Mouse (Mus musculus) intestine, embryonic 14.5 days (tissue): ENCODE measurements around the gene Chst12. TPM values are rescaled to one million over a fixed set of nuclear protein-coding genes. Genes with fewer than 3 reads are reported as not detected.

Experiments used
- ATAC-seq: fragments of 200-750 bp; cut with Nextera tagmentation; replicated peaks from 2 replicates; pipeline ENCODE4 v1.8.0; 2017; ENCODE audit warnings: low read depth, moderate number of reproducible peaks, moderate TSS enrichment, moderate library complexity; ENCODE audit not compliant: low FRiP score, low TSS enrichment
- DNase-seq: peaks from one replicate; pipeline ENCODE4 v3.0.0-alpha.2; 2018; ENCODE audit warnings: low spot score
- H3K27ac ChIP-seq: fragments of 300-500 bp; sonication (generic); 2 replicates; pipeline ENCODE4 v1.5.1; 2014; ENCODE audit warnings: low read depth, mild to moderate bottlenecking, control low read depth
- H3K27me3 ChIP-seq: fragments of 300-500 bp; sonication (generic); replicated peaks from 2 replicates; pipeline ENCODE4 v1.6.1; 2014; ENCODE audit warnings: low read length, control low read depth; ENCODE audit not compliant: control insufficient read depth, insufficient read depth
- H3K36me3 ChIP-seq: fragments of 300-500 bp; sonication (generic); 2 replicates; pipeline ENCODE4 v1.6.1; 2014; ENCODE audit warnings: low read length, control low read depth; ENCODE audit not compliant: control insufficient read depth, insufficient read depth
- H3K4me1 ChIP-seq: fragments of 300-500 bp; sonication (generic); replicated peaks from 2 replicates; pipeline ENCODE4 v1.6.1; 2014; ENCODE audit warnings: low read length, control low read depth, mixed read lengths; ENCODE audit not compliant: control insufficient read depth, insufficient read depth
- H3K4me2 ChIP-seq: fragments of 300-500 bp; sonication (generic); 2 replicates; pipeline ENCODE4 v1.6.1; 2014; ENCODE audit warnings: low read length
- H3K4me3 ChIP-seq: fragments of 300-500 bp; sonication (generic); 2 replicates; pipeline ENCODE4 v1.5.1; 2014; ENCODE audit warnings: low read depth, low read length, control low read depth, mixed read lengths
- H3K9ac ChIP-seq: fragments of 300-500 bp; sonication (generic); 2 replicates; pipeline ENCODE4 v1.6.1; 2014; ENCODE audit warnings: mild to moderate bottlenecking, low read length
- H3K9me3 ChIP-seq: fragments of 300-500 bp; sonication (generic); 2 replicates; pipeline ENCODE4 v1.6.1; 2016; ENCODE audit warnings: low read length, control low read depth; ENCODE audit not compliant: control insufficient read depth
- WGBS: fragments of 180-500 bp; shearing (Covaris S2); extraction: QIAGEN DNeasy Blood & Tissue Kit; methylation state at CpG from one replicate; pipeline ENCODE4 v1.1.7; 2014; 5-methylcytosine and 5-hydroxymethylcytosine counted together
- polyA plus RNA-seq: library from polyadenylated mRNA; unstranded; fragments of >200 nt; fragmentation: Nextera tagmentation; extraction: Ambion mirVana; gene quantifications from 2 replicates; pipeline ENCODE4 v1.2.1, GENCODE M21; 2014

Gene Chst12
- polyA plus RNA-seq, 1 experiment from 2014 or later: 20.7 TPM

GRCm38 (mm10) chr5:140540106-140540505, 34.8 kb downstream of the Chst12 start:
- H3K36me3 ChIP-seq: no peaks in the 10 kb centered on the region
- no peak overlapping the region for H3K27ac ChIP-seq
- peak; percentile 59; the same call in 1 of the 2 replicates for ATAC-seq
- H3K27me3 ChIP-seq: no peaks in the 10 kb centered on the region
- H3K9ac ChIP-seq: no peak overlapping the region
- H3K9me3 ChIP-seq: no peaks in the 10 kb centered on the region
- H3K4me1 ChIP-seq: no peaks in the 10 kb centered on the region
- H3K4me2 ChIP-seq: no peak overlapping the region
- DNase-seq: peak; percentile 95
- H3K4me3 ChIP-seq: no peak overlapping the region
- 14% methylated on average over 8 of the region's 8 CpGs for WGBS

GRCm38 (mm10) chr5:140542811-140543575, 37.6 kb downstream of the Chst12 start:
- no peak overlapping the region for H3K4me2 ChIP-seq
- H3K36me3 ChIP-seq: no peaks in the 10 kb centered on the region
- H3K4me1 ChIP-seq: no peaks in the 10 kb centered on the region
- no peaks in the 10 kb centered on the region for H3K9me3 ChIP-seq
- no peak overlapping the region for H3K9ac ChIP-seq
- ATAC-seq (no peak), DNase-seq (no peak)
- H3K27ac ChIP-seq: no peak overlapping the region
- WGBS: 77% methylated on average over 9 of the region's 9 CpGs
- H3K27me3 ChIP-seq: no peaks in the 10 kb centered on the region
- no peak overlapping the region for H3K4me3 ChIP-seq

GRCm38 (mm10) chr5:140545651-140546050, 40.3 kb downstream of the Chst12 start:
- WGBS: 50% methylated on average over 6 of the region's 6 CpGs
- no peak for DNase-seq

DNA sequence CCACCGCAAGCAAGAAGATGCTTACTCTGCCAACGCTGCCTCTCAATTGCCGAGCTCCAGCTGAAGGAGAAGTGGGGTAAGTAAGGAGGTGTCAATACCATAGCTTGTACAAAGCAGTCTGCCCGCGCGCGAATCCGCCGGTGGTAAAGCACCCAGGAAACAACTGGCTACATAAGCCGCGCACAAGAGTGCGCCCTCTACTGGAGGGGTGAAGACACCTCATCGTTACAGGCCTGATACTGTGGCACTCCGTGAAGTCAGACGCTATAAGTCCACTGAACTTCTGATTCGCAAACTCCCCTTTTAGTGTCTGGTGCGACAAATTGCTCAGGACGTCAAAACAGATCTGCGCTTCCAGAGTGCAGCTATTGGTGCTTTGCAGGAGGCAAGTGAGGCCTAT, 41.0 kb downstream of the Chst12 start:
- ATAC-seq (no peak), DNase-seq (no peak)
- Histone ChIP-seq H3K27ac (no peak overlapping the region), H3K9ac (no peak overlapping the region), H3K4me3 (no peak overlapping the region), H3K27me3 (no peaks in the 10 kb centered on the region), H3K4me2 (no peak overlapping the region), H3K9me3 (no peaks in the 10 kb centered on the region), H3K36me3 (no peaks in the 10 kb centered on the region), H3K4me1 (0 out of 2 replicates have a peak, but pooled peaks cover 3% of the 10 kb centered on the region)
- 83% methylated on average over 19 of the region's 19 CpGs for WGBS

More at GRCm38 (mm10) chr5:140545651-140546050, 40.3 kb downstream of the Chst12 start:
- H3K4me3 ChIP-seq: no peak overlapping the region
- H3K9me3 ChIP-seq: no peaks in the 10 kb centered on the region
- H3K4me1 ChIP-seq: 0 out of 2 replicates have a peak, but pooled peaks cover 3% of the 10 kb centered on the region
- H3K36me3 ChIP-seq: no peaks in the 10 kb centered on the region
- no peak overlapping the region for H3K9ac ChIP-seq
- no peak for ATAC-seq
- H3K27me3 ChIP-seq: no peaks in the 10 kb centered on the region
- no peak overlapping the region for H3K27ac ChIP-seq
- no peak overlapping the region for H3K4me2 ChIP-seq

DNA sequence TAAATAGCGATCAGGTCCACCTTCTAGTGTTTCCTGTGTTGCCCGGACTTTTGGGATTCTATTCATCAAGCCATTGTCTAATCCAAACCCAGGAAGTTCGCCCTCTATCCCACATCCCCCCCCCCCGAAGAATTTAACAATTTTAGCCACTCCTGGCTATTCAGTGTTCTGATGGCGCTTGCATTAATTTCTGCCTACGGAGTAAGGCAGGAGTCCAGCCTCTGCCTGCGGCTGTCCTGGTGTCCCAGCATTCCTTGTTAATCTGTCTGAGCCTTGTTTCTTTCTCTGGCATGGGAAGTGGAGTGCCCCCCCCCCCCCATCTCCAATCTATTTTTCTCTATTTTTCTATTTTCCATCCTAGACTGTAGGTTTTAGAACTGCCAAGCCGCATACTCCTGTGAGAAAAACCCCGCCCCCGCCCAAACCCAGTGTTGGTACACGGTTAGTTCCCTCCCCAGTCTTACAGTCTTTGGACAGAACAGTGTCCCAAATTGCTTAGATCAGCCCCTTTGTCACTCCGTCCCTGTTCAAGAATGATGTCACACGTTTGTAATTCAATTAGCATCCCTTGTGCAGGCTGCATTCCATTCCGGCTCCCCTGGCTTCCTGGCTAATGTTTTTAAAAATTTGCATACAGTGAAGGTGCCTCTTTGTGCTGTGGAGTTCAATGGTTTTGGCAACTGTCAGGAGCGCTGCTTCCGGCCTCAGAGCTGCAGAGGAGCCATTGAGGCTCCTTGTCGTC, 44.1 kb downstream of the Chst12 start:
- WGBS: 48% methylated on average over 17 of the region's 17 CpGs
- Histone ChIP-seq H3K4me1 (0 out of 2 replicates have a peak, but pooled peaks cover 3% of the 10 kb centered on the region), H3K9me3 (no peaks in the 10 kb centered on the region), H3K27me3 (no peaks in the 10 kb centered on the region), H3K27ac (no peak overlapping the region), H3K36me3 (no peaks in the 10 kb centered on the region), H3K9ac (no peak overlapping the region), H3K4me2 (no peak overlapping the region), H3K4me3 (no peak overlapping the region)
- ATAC-seq (no peak), DNase-seq (no peak)

- Histone ChIP-seq H3K36me3 (no peaks in the 10 kb centered on the region), H3K4me3 (no peak overlapping the region), H3K27me3 (no peaks in the 10 kb centered on the region), H3K9me3 (no peaks in the 10 kb centered on the region), H3K4me2 (no peak overlapping the region), H3K27ac (no peak overlapping the region), H3K4me1 (0 out of 2 replicates have a peak, but pooled peaks cover 3% of the 10 kb centered on the region), H3K9ac (no peak overlapping the region)
- DNase-seq (no peak), ATAC-seq (no peak)
- 86% methylated on average over 7 of the region's 7 CpGs for WGBS
These were observed 48.4 kb downstream of the Chst12 start for GRCm38 (mm10) chr5:140553719-140554118.

DNA sequence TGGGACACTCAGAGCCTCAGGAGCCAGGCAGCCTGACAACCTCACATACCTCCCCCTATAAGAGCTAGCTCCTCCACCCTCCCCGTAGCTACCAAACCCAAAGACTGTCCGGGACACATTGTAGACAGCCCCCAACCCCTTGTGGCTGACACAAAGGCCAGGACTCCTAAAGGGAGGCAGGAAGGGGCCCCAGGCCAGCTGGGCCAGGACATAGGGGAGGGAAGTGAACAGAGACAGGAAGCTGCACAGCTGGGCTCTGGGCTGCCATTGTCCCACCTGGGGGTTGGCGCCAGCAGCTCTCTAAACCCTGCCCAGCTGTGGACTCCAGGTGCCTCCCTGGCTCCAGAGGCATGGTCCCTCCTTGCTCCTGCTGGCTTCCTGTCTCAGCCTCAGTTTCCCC, 51.5 kb downstream of the Chst12 start:
- H3K9ac ChIP-seq: no peak overlapping the region
- H3K27me3 ChIP-seq: no peaks in the 10 kb centered on the region
- DNase-seq: no peak
- H3K4me2 ChIP-seq: no peak overlapping the region
- no peaks in the 10 kb centered on the region for H3K9me3 ChIP-seq
- no peak for ATAC-seq
- H3K4me3 ChIP-seq: no peak overlapping the region
- H3K4me1 ChIP-seq: no peaks in the 10 kb centered on the region
- 56% methylated on average over 3 of the region's 3 CpGs for WGBS
- no peak overlapping the region for H3K27ac ChIP-seq
- H3K36me3 ChIP-seq: no peaks in the 10 kb centered on the region

GRCm38 (mm10) chr5:140562601-140563000, 57.3 kb downstream of the Chst12 start:
- ATAC-seq (no peak), DNase-seq (no peak)
- no peak overlapping the region for H3K4me2 ChIP-seq
- peaks cover 5% of the 10 kb centered on the region for H3K4me1 ChIP-seq
- no peak overlapping the region for H3K27ac ChIP-seq
- WGBS: 69% methylated on average over 9 of the region's 9 CpGs
- H3K4me3 ChIP-seq: no peak overlapping the region
- H3K27me3 ChIP-seq: no peaks in the 10 kb centered on the region
- H3K9ac ChIP-seq: no peak overlapping the region
- H3K36me3 ChIP-seq: no peaks in the 10 kb centered on the region
- no peaks in the 10 kb centered on the region for H3K9me3 ChIP-seq
